Mouse (Mus musculus) layer of hippocampus, postnatal 14 days (tissue): ENCODE results near the gene Pnliprp2. TPM values are rescaled to one million over a fixed set of nuclear protein-coding genes. Genes with fewer than 3 reads are reported as not detected.

ENCODE experiments used
- DNase-seq, 2 experiments: peaks; one replicate each; pipeline ENCODE4 v3.0.0; 2021 to 2022; ENCODE audit warnings: low spot score in 2 of 2, mixed read lengths in 1 of 2
- long read RNA-seq, 2 experiments: library from polyadenylated mRNA; stranded (forward); transcript quantifications; one replicate each; pipeline ENCODE4 v2.0.0; 2021
- total RNA-seq, 2 experiments: library from RNA; stranded (reverse); gene quantifications; 2 replicates each; pipeline ENCODE4 v1.2.3; 2021

The Pnliprp2 gene
- not detected for total RNA-seq
- long read RNA-seq, experiment 1 = 0 reads
- long read RNA-seq, experiment 2 = 0 reads

DNA sequence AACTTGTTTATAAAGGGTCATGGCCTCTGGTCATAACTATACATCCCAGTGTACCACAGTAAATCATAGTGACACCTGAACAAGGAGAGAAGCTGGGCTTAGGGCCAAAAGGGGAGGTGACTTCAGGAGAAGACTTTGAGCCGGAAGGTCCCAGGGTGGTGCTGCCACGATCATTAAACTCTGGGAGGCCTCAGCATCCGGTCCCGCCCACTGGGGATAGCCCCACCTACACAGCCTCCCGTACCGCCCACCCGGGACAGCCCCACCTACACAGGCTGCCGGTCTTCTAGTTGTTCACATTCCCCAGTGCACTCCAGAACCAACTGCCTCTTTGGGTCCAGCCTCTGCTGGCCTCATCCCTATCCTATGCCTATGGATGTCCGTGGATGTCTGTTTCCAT lies at the start of gene Pnliprp2:
Gene Pnliprp2 (plus strand): TSS at position 297 of the 400 bp plus-strand sequence.
- DNase-seq = no peak

DNA sequence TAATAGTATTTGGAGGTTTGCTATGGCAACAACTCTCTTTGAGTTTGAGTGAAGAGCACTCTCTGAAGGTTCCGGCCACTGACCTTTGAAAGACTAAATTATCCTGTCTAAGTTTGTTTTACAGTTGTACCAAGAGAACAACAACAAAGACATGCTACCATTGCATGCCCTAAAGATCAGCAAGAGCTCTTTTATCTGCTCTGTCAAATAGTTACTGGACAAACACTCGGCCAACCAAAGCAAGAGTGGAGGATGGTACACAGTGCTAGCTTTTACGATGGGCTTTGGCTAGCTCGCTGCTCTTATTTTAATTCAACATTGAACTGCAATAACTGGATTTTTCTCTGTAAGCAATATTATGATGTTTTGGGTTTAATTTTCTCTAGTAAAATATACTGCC lies 41.6 kb upstream of the Pnliprp2 start:
- no peak for DNase-seq

DNA sequence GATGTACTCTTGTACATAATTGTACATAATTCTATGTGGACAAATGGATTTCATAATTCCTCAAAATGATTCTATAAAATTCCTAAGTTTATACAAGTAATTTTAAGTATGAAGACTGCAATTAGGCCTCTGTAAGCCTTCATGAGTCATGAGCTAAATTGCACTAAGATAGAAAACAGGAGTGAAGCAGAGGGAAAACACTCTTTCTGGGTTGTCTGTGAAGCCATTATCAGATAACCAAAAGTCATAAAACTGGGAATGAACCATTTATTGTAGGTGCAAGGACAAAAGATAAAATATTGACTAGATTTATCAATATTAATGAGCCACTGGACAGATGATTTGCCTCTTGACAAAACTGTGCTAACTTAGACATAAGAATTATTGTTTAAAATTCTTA lies 39.1 kb upstream of the Pnliprp2 start:
- no peak for DNase-seq

DNA sequence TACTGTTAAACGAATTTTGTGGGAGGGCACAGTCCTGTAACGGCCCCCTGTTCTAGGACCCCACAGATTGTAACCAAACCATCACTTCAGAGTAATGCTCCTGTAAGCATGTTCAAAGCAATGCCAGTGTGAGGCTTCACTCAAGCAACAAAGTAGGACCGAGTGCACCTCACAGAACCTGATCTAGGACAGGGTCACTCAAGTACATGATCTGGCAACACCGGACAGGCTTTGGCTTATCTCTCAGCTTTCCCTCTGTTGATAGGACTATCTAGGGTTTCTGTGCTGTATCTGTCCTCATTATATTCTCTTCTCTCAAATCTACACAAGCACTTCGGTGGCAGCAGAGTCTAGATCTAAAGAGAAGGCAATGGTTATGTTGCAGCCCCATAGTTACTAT lies 33.0 kb upstream of the Pnliprp2 start:
- DNase-seq = no peak

DNA sequence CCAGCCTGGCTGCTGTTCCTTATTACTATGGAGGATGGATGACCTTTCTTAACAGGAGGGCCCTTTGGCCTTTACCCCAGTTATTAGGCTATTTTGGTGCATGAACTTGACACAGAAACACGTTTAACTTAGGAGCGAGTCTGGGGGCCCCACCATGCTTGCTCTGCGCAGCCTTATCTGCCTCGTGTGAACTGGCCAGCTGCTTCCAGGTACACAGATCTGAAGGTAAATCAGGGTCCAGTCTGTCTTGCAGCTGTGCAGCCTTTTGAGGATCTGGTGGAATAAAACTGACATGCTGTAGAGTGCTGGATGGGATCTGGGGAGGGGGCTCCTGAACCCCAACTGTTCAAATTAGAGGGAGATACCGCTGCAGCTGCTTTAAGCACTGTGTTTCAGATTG lies 31.8 kb upstream of the Pnliprp2 start:
- DNase-seq = no peak

DNA sequence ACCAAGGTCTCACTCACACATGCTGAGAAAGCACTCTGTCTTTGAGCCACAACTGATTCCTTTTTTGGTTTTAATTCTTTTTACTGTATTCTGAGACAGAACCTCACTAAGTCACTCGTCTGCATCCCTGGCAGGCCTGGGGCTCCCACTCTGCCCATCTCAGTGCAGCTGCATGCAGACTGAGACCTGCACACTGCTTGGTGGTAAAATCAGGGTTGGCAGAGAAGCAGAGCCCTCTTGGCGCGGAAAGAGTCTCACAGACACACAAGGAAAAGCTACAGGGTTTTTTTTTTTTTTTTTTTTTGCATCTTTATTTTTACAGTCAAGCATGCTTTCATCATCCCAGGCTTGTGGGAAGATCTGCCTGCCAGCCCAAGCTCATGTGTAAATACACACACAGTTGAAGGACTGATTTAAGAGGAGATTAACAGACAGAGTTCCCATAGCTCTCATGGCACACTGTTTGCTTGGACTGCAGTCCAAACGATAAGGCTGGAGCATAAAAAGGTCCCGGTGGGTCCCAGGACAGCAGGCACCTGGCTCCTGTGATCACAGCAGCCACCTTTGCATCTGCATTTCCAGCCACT lies 31.0 kb upstream of the Pnliprp2 start, which contains the start of gene Pnliprp1:
Gene Pnliprp1 (plus strand): TSS at position 443 of the 587 bp plus-strand sequence.
- peak in 1 of 2 experiments; percentile 9 for DNase-seq

DNA sequence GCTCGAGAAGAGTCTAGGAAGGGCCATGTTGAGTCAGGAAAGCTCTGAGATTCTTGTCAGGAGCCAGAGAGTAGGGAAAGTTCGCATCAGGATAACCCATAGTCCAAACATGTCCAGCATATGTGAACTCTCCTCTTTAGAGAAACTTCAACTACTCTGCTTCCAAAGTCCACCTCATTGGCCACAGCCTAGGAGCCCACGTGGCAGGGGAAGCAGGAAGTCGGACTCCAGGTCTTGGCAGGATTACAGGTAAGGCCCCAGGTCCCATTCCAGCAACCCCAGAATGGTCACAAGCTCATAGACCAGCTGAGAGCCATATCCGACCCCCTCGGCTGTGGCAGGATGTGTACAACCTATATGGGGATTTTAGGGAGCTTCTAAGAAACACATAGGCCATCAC lies 26.3 kb upstream of the Pnliprp2 start:
- no peak for DNase-seq

DNA sequence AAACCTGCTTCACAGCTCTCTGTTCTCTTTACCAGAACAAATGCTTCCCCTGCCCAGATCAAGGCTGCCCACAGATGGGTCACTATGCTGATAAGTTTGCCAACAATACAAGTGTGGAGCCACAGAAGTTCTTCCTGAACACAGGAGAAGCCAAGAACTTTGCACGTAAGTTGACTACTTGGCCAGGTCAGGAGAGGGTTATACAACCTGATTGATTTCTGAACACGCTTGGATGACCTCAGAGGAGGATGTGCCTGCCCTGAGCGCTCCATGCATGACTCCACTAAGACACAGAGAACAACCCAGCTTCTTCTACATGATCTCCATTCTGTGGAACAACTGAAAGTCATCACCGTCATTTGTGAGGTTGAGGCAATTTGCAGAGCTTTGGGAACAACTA lies 21.4 kb upstream of the Pnliprp2 start:
- DNase-seq = no peak

DNA sequence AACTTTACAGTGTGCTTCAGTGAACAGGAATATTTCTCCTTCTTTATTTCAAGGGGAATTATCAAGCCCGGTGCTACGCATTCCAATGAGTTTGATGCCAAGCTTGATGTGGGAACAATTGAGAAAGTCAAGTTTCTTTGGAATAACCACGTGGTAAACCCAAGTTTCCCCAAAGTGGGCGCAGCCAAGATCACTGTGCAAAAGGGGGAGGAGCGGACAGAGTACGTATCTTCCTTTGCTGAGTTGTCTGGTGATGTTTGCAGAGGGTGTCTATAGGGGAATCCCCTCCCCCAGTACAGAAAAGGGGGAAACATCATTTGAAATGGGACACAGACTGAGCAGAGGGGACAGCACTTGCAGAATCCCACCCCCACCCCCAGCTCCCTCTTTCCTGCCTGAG lies 18.5 kb upstream of the Pnliprp2 start:
- no peak for DNase-seq

DNA sequence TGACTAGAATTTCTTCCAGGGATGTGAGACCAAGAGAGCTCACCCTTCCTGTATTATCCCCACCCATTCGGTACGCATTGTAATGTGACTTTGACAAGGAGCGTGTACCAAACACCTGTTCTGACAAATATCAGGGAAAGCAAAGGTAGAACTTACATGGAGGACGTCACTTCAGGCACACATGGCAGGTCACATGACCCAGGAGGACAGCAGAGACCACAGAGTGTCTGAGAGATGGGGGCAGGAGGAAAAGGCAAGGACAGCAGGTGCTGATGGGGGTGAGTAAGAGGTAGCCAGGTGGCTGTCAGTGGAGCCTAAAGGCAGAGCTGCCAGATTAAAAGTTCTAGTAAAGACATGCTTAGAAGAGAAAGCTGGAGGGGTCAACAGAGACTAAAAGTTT lies 16.8 kb upstream of the Pnliprp2 start:
- DNase-seq = no peak

DNA sequence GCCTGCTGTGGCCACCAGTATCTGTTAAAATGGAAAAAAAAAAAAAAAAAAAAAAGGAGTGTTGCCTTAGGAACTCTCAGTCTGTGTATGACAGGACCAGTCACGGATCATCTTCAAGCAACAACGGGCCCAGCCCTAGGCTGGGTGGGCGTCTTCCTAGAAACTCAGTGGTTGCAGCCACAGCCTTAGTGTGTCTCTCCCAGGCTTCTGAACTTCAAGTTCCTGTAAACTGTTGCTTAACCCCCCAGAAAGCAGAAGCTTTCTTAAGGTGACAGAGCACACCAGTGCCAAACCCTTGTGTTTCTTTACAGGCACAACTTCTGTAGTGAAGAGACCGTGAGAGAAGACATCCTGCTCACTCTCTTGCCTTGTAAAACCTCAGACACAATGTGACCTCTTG lies 15.8 kb upstream of the Pnliprp2 start:
- no peak for DNase-seq

DNA sequence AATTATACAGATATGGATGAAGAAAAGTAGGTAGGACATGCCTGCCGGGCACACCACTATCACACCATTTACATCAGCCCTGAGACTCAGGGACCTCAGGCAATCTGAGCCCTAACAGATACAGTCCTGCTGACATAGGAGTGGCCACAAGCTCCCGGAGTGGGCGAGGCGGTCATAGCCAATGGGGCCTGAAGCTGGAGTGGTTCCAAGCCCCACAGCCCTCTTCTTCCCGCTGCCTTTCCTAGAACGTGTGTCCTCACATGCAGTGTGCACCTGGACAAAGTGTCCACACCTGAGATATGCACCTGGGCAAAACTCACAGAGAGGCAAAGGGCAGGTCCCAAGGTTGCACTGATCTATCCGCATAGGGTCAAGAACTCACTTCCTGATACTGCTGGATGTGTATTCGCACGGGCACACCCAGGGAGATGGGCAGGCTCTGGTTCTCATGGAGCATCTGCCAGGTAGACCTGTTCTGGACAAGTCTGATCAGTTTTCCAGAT lies 12.0 kb upstream of the Pnliprp2 start:
- DNase-seq = no peak

DNA sequence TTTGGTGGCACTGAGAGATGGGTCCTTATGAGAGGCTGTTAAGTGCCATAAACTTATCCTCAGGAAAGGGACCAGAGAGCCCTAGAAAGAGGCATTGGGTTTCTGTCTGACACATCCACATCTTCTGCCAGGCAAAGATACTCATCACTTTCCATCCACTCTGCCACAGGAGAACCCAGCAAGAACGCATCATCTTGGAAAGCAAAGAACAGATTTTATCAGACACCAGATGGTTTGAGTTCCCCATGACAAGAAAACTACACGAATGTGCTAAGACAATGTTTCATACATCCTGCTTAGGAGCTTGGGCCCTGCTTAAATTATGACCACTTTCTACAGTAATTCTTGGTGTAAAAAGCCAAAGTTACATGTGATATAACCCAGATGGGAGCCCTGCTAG lies 8.7 kb upstream of the Pnliprp2 start:
- DNase-seq = no peak

DNA sequence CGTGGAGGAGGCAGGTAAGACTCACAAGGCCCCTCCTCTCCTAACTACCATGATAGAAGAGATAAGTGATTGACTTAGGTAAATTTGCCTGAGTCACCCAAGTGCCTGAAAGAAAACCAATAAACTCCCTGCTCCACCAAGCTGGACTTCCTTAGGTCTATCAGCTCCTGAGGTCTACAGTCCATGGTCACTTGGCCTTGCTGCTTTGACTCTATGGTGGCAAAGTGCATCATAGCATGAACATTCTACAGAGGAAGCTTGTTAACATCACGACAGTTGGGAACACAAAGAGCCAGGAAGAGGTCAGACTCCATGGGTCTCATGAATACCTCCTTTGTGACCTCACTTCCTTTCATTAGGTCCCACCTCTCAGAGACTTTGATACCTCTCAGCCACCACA lies 8.0 kb upstream of the Pnliprp2 start:
- no peak for DNase-seq

DNA sequence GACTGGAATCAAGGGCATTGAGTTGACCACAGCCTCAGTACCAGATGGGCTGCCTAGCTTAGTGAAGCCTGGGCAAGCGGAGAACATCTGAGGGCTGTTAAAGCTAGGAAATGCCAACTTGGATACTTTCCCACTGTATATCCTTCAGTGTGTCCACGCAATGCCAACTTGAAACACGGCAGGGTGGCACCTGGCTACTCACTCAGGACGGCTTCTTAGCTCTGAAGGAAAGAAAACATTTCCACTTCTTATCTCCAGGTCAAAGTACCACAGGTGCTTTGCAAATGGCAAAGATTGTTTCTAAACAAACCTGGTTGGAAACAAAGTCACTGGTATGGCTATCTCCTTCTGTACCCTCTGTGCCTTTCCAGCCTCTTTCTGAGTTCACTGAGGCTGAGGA lies 648 bp upstream of the Pnliprp2 start:
- no peak for DNase-seq

DNA sequence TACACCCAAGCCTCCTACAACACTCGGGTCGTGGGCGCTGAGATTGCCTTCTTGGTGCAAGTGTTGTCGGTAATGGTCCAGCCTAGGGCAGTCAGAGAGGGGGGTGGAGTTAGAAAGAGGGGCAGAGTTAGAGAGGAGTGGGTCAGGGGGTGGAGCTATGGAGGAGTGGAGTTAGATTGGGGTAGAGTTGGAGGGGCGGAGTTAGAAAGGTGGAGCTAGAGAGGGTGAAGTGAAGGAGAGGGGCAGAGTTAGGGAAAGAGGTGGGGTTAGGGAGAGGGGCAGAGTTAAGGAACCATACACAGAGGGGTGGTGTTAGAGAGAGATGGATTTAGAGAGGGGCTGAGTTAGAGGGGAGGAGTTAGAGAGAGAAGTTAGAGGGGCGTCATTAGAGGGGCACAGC lies 2.8 kb downstream of the Pnliprp2 start:
- DNase-seq = no peak

DNA sequence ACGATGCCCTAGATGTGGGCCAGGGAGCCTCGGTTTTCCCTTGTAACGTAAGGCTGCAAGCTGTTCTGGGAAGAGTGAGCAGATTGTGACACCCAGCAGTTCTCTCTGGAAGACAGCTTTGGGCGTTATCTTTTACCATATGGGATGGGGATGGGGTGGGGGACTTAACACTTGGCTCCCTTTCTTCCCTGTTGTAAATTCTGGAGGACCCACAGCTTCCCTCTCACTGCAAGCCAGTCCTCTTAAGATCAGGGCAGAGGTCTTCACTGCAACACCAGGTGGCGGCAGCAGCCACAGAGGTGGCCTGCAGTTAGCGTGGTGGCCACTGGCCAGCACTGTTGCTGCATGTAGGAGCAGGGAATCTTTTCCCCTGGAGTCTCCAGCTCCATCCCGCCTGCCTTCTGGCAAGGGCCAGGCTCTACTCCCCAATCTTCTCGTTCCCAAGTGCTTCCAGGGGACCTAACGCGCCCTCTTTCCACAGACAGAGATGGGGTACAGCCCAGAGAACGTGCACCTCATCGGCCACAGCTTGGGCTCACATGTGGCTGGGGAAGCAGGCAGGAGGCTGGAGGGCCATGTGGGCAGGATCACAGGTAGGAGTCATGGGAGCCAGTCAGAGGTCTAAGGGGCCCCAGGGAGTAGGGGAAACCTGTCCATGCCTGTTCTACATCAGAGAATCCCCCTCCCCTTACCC lies 3.5 kb downstream of the Pnliprp2 start:
- DNase-seq = peak; percentile 69 to 76

DNA sequence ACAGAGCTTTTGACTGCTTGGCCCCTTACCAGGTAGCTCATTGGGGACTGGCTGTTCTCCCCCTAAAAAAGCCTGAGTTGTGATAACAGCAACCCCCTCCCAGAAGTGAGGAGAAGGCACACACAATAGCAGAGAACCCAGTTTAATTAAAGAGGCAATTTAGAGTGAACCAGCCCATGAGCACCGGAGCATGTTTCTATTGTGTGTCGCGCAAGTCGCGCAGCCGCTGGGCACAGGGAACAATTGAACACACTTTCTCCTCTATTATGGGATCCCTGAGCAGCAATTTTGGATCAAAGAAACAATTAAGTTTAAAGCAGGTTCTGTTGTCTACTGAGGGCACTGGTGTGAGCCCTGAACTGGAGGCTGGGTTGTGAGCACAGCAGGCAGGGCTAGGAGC lies 7.8 kb downstream of the Pnliprp2 start:
- DNase-seq = no peak

DNA sequence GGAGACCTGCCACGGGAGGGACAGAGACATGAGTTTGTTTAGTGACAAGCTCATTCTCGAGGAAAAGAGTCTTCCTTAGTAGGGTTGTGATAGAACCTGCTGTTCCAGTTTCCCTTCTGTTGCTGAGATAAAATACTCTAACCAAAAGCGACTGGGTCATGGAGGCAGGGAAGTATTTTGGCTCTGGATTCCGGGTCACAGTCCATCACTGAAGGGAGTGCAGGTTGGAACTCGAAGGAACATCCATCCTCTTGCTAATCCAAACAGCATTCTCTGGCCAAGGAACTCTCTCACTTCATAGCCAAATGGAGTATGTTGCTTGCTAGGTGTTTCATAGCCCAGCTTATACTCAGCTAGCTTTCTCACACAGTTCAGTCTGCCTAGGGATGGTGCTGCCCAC lies 16.9 kb downstream of the Pnliprp2 start:
- no peak for DNase-seq

DNA sequence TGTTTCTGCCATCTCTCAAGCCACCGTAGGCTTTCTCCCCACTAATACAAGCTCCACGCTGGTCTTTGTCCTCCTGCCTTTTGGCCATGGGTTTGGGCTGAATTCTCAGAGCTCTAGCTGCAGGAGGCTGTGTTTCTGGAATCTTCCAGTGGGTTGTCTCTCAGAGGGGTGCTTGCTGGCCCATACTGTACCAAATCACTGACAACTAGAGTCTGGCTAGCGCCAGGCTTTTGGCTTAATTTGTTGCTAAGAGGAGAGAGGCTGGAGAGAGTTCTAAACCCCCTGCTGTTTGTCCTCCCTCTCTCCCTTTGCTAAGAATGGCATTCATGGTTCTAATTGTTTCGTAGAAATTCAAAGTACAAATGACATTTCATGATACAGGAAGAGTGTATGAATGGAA lies 22.0 kb downstream of the Pnliprp2 start:
- DNase-seq = peak in 1 of 2 experiments; percentile 55

DNA sequence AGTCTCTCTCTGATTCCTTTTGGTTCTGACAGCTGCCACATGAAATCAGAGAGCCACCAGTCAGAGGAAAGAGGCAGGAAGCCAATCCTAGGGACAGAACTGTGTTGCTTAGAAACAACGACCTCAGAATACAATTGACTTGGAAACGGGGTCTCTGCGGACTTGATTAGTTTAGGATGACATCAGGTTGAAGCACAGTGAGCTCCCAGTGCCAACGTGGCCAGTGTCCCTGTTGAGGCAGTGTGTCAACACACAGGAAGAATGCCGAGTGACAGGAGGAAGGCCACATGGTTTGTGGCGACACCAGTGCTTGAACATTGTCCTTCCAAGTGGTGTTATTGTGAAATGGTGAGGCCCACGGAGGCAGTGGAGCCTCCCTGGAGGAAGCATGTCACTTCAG lies 24.4 kb downstream of the Pnliprp2 start:
- DNase-seq = peak; percentile 65 to 84

DNA sequence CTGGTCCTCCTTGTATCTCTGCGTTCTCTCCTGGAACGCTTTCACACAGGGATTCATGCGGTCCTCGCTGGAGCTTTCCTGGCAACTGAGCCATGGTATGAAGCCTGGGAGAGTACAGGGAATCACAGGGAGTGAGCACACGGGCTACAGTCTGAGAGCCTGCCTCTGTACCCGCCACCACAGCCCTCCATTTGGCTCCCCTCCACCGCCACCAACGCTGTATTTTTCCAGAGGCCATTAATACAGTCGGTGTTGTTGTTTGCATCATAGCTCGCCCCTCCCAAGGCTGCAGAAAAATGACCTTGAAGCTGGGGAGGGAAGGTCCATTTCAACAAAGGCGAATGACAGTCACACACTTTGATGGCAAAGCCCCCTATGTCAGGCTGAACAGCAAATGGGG lies 29.7 kb downstream of the Pnliprp2 start:
- no peak for DNase-seq

DNA sequence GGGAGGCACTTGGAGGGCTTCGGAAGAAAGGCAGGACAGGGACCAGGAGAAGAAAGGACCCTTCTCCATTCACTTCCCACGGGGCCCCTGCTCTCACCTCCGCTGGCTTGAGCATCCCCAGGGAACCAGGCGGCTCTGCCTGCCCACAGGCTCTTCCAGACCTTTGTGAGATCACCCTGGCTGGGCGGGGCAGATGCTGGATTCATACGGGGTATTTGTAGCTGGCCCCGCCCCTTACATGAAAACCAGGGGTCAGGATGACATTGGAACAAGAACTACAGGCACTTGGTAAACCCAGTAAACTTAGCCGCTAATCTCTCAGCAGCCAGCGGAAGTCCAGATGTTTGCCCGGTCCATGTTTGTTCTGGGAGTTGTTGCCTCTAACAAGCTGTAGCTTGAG lies 34.8 kb downstream of the Pnliprp2 start, which contains the start of gene 1700019N19Rik:
Gene 1700019N19Rik (minus strand): TSS at position 178 of the 400 bp plus-strand sequence.
- no peak for DNase-seq
